Mouse (Mus musculus): ENCODE results near the gene Frmd4a. TPM values are rescaled to one million over a fixed set of nuclear protein-coding genes. Genes with fewer than 3 reads are reported as not detected.
A peak's percentile ranks its signal among the peaks of the same experiment; 100 is the strongest.
"Not testable (repeated sequence)": the region's sequence is repeated elsewhere in the genome, so short reads cannot be mapped to it uniquely, and the experiment has no call there.

Frmd4a gene
- total RNA-seq, 2 experiments from 2014 or later: 57.7 to 65.1 TPM

DNA sequence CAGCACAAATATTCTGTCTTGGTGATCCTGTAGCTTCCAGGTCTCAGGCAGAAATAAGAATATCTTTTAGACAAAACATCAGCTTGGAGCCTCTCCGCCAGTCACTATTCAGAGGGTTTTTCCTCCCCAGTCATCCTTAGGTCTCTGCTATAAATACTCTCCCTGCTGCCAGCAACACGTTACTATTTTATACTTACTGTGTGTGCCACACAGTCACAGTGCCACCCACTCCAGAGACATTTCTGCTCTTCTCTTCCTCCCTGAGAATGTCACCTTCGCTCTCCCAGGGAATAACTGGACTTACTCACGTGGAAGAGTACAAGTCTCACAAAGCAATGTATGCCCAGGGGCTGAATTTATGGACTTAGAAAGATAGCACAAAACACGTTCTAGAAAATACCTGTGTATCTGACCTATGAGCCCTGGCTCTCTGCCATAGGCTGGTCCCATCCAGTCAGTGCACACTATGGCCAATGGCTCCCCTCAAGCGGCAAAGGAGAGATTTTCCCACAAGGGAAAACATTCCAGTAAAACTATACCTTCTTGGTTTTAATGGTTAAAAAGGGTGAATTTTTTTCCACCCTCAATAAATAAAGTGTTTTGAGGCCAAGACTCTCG lies 209.5 kb downstream of the Frmd4a start:
- TF ChIP-seq CTCF (IDR thresholded peaks at IDR 0.05): no peak
- no peak overlapping the region for H3K27ac ChIP-seq
- intact Hi-C loops (cut with DNase I): loop anchor here (5.0 to 10.0 kb wide), 3 partner anchors 175 to 638 kb away; no protein-coding TSS in a partner anchor
- no peak overlapping the region for H3K4me3 ChIP-seq
- DNase-seq (ENCODE audit: extremely low spot score in 1 of 2, low spot score in 2 of 2): no peak

DNA sequence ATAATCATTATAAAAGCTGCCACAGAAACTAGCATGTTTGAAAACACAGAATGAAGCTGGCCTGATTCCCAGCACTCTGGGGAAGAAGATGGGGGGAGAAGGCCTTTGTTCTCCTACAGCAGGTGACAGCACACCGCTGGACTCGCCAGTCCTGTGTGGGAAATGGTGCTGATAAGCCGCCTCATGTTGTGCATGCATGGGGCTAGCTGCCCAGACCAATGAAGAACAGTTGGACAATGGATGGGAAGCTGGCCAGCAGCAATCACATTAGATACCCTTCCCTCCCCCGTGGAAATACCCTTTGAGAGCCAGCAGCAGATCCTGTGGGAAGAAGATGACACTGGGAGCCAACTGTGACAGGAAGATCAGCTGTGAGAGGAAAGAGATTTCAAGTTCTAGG lies 210.0 kb downstream of the Frmd4a start:
- intact Hi-C loops (cut with DNase I): loop anchor here (5.0 to 10.0 kb wide), 3 partner anchors 175 to 637 kb away; no protein-coding TSS in a partner anchor
- H3K27ac ChIP-seq: no peak overlapping the region
- no peak for DNase-seq (ENCODE audit: extremely low spot score in 1 of 2, low spot score in 2 of 2)

DNA sequence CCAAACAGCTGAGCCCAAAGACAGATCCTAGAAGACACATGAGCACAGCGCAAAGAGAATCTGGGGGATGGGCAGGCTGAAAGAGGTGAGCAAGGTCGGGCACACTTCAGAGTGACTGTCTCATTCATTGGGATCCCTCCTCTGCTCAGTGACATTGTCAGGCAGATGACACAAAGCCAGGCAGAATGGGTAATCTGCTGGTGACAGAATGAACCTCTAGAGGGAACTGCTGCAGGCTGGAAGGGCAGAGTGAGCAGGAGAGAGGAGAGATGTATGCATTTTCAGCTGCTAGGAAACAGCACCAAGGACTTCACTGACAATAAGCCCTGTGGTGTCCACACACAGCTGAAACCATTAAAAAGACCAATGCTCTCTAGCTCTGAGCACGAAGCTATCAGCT lies 211.0 kb downstream of the Frmd4a start:
- no peak overlapping the region for H3K4me3 ChIP-seq
- no peak overlapping the region for H3K27ac ChIP-seq
- TF ChIP-seq CTCF (IDR thresholded peaks at IDR 0.05): peak; percentile 36
- no peak for DNase-seq (ENCODE audit: extremely low spot score in 1 of 2, low spot score in 2 of 2)
- intact Hi-C loops (cut with DNase I): loop anchor here (5.0 to 10.0 kb wide), 3 partner anchors 174 to 636 kb away; no protein-coding TSS in a partner anchor

More for the DNA sequence above, 210.0 kb downstream of the Frmd4a start:
- TF ChIP-seq CTCF (IDR thresholded peaks at IDR 0.05): no peak
- H3K4me3 ChIP-seq: no peak overlapping the region

DNA sequence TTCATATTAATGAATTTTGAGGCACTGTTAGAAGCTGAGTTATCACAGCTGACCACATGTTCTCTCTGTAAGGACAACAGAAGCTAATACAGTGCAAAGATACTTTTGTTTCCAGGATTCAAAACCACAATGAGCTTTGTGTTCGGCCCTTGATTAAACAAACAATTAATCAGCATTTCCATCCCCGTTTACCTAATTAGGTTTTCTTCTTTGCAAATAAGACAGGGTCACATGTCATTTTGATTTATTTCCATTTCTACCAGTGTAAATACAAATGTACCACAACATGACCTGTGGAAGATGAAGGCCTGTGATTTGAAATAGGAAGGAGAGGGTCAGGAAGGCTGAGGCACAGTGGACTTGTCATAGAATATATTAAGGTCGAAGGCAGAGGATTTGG lies 214.8 kb downstream of the Frmd4a start:
- TF ChIP-seq CTCF (IDR thresholded peaks at IDR 0.05): no peak
- DNase-seq (ENCODE audit: extremely low spot score in 1 of 2, low spot score in 2 of 2): no peak
- Histone ChIP-seq H3K27ac (no peak overlapping the region), H3K4me3 (no peak overlapping the region)
- intact Hi-C loops (cut with DNase I): no loop called here

GRCm38 (mm10) chr2:4232761-4233322 lies 215.3 kb downstream of the Frmd4a start:
- intact Hi-C loops (cut with DNase I): no loop called here
- DNase-seq (ENCODE audit: extremely low spot score in 1 of 2, low spot score in 2 of 2): no peak
- Histone ChIP-seq H3K27ac (no peak overlapping the region), H3K4me3 (no peak overlapping the region)
- no peak for TF ChIP-seq CTCF (IDR thresholded peaks at IDR 0.05)

DNA sequence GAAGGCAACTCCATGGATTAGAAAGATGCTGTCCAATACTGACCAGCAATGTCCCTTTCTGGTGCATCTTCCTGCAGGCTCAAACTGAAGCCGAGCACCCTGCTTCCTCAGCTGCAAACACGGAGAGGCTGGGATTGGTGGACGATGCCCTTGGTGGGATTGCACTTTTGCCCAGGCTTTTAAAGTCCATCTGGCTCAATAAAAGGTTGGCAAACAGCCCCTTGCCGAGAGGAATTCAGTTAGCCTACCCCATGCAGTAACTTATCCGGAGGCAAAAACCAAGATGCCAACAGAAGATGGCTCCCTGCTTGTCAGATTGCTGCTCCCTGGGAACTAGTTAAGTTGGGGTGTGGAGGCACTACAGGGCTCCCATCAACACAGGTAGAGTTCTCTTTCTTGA lies 220.2 kb downstream of the Frmd4a start:
- TF ChIP-seq CTCF (IDR thresholded peaks at IDR 0.05): no peak
- H3K4me3 ChIP-seq: no peak overlapping the region
- DNase-seq (ENCODE audit: extremely low spot score in 1 of 2, low spot score in 2 of 2): no peak
- H3K27ac ChIP-seq: no peak overlapping the region
- intact Hi-C loops (cut with DNase I): no loop called here

DNA sequence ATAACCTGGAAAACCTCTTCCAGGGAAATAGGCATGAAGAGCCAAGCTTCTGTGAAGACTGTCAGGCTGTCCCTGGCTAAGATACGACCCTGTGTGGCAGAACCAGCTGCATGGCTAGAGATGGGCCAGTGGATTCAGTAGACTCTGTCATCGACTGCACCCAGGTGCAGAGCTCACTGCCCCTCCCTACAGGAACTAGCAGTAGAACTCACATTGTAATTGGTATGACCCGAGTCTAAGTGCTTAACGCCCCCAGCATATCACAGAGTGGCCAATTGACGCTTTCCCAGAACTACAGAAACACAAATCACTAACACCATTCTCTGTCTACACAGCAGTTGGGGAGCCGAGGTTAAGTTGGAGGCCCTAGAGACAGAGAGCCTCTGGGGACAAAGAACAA lies 232.2 kb downstream of the Frmd4a start:
- no peak overlapping the region for H3K27ac ChIP-seq
- no peak for TF ChIP-seq CTCF (IDR thresholded peaks at IDR 0.05)
- no peak overlapping the region for H3K4me3 ChIP-seq
- DNase-seq (ENCODE audit: extremely low spot score in 1 of 2, low spot score in 2 of 2): no peak
- intact Hi-C loops (cut with DNase I): no loop called here

DNA sequence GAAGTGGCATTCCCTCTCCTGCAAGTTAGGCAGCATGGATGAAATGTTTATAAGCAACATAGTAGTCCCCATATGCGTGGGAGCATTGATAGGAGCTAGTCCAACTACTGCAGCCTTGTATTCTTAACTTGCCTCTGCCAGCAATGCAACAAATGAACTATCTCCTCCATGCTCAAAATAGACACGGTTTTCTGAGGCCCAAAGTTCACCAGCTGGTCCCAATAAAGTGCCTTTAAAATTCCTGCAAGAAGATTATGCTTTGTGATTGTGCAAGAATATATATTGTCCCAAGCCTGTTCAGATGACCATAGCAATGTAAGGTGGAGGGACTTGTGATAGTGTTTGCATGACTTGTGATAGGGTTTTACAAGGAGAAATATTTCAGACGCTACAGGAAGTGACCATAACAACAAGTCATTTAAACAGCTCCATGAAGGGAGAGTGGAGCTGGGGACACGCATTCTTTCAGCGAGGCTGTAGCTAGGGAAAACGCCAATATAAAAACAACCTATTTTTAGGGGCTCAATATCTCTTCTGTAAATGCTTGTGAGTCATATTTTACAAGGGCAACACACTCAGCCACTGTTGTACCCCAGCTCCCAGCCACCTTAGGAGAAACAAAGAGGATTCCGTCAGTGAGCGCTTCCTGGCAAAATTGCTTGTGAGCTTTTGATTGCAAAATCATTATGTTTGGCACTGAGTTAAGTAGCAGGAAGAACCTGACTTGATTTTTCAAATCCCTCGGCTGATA lies 235.2 kb downstream of the Frmd4a start:
- no peak for DNase-seq (ENCODE audit: extremely low spot score in 1 of 2, low spot score in 2 of 2)
- peak overlapping the region; percentile 44; the same call in 1 of the 2 replicates for H3K27ac ChIP-seq
- intact Hi-C loops (cut with DNase I): no loop called here
- no peak for TF ChIP-seq CTCF (IDR thresholded peaks at IDR 0.05)
- no peak overlapping the region for H3K4me3 ChIP-seq

DNA sequence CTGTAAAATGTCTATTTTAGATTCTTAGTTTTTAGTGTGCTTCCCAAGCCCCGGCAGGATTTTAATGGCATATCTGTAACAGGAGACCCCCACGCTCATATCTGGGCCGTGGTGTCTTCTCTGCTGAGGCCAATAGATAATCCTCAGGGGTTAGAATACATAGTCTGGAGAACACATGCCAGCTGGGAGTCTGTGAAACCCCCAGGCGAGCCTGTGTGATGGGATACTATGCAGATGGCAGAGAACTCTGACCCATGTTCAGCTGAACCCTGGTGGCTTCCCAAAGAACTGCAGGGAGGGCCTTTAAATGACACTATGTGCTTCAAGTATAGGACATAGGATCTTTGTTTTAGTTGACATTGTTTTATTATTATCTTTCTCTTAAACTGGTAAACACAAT lies 235.8 kb downstream of the Frmd4a start:
- no peak for DNase-seq (ENCODE audit: extremely low spot score in 1 of 2, low spot score in 2 of 2)
- peak; percentile 62 for TF ChIP-seq CTCF (IDR thresholded peaks at IDR 0.05)
- intact Hi-C loops (cut with DNase I): no loop called here
- Histone ChIP-seq H3K27ac (peak overlapping the region; percentile 44; the same call in 1 of the 2 replicates), H3K4me3 (no peak overlapping the region)

- intact Hi-C loops (cut with DNase I): no loop called here
- Histone ChIP-seq H3K27ac (no peak overlapping the region), H3K4me3 (no peak overlapping the region)
- no peak for DNase-seq (ENCODE audit: extremely low spot score in 1 of 2, low spot score in 2 of 2)
- no peak for TF ChIP-seq CTCF (IDR thresholded peaks at IDR 0.05)
Measured at GRCm38 (mm10) chr2:4254083-4254482, 236.6 kb downstream of the Frmd4a start.

- intact Hi-C loops (cut with DNase I): no loop called here
- TF ChIP-seq CTCF (IDR thresholded peaks at IDR 0.05): no peak
- H3K27ac ChIP-seq: no peak overlapping the region
- DNase-seq (ENCODE audit: extremely low spot score in 1 of 2, low spot score in 2 of 2): no peak
- no peak overlapping the region for H3K4me3 ChIP-seq
Measured at GRCm38 (mm10) chr2:4256242-4256641, 238.7 kb downstream of the Frmd4a start.

DNA sequence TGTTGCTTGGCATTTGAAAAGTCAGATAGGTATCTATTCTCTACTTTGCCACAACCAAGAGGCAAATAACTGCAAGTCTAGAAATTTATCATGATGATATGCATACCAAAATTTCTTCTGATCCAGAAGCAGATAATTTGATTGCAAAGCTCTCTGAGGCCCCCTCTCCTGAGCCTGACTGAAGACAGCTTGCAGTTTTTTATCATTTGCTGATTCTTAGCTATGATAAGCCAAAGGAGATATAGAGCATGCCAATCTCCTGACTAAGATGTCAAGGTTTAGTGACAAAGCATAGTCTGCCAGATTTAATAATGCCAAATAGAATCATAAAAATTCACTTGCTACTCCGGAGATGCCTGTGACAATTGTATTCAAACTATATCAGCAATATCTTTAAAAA lies 240.1 kb downstream of the Frmd4a start:
- intact Hi-C loops (cut with DNase I): no loop called here
- TF ChIP-seq CTCF (IDR thresholded peaks at IDR 0.05): no peak
- Histone ChIP-seq H3K4me3 (no peak overlapping the region), H3K27ac (no peak overlapping the region)
- DNase-seq (ENCODE audit: extremely low spot score in 1 of 2, low spot score in 2 of 2): no peak

GRCm38 (mm10) chr2:4258803-4259202 lies 241.3 kb downstream of the Frmd4a start:
- intact Hi-C loops (cut with DNase I); H3K27ac ChIP-seq; H3K4me3 ChIP-seq; DNase-seq (ENCODE audit: extremely low spot score in 1 of 2, low spot score in 2 of 2): not testable (repeated sequence)

Data from left cerebral cortex, adult 2 months (tissue).